ENCODE assay signal across 19 mouse cellular contexts in the genomic region with DNA sequence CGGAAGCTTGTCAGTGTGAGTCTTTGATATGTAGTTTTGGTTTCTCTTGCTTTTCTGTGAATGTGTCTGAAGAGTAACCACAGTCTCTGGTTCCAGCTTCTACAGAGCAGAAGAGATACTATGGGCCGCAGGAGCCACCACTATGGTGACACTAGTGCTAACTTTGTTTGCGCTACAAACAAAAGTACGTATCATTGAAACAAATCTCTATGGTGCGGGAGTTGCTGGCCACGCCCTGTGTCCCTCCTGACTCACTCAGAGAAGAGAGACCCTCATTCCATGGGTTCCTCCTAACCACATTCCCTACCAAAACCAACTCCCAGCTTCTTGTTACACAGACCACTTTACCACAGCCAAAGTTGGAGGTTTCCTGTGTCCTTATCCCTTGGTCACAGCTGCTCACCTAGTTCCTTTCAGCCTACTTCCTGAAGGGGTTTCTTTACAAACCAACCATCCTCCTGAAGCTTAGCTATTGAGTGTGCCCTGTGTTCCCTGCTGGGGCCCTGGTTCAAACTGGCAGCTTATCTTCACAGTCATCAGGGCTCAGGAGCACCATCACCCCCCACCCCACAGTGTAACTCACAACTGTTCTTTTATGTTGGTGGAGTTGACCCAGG. TPM values are rescaled to one million over a fixed set of nuclear protein-coding genes. Genes with fewer than 3 reads are reported as not detected.
DNase-seq lines count a peak whose midpoint lies in the region; ATAC-seq and TF ChIP-seq lines count a peak whose summit lies in the region.
"Had no signal": no experiment of that assay in that cellular context is flagged by ENCODE, and none has a peak within 500 bp of the region (broad histone marks: within the 10 kb centered on the region; RNA-seq: fewer than 3 reads in every experiment).

No protein-coding gene starts in this region.

- ATAC-seq in hematopoietic stem cell, adult 5-6 weeks (replicated peaks in 1 of 2; ENCODE audit: insufficient read depth in 1 of 2, low FRiP score in 2 of 2, low TSS enrichment in 1 of 2, low read depth in 1 of 2, poor library complexity in 2 of 2, severe bottlenecking in 2 of 2) = peak; percentile 91 to 96
- peak; percentile 79 for ATAC-seq in megakaryocyte progenitor cell, adult 5-6 weeks (replicated peaks; ENCODE audit: poor library complexity)
- ATAC-seq in lung, postnatal 0 days = no peak
- no peak for ATAC-seq in stomach, postnatal 0 days (ENCODE audit: low FRiP score, low TSS enrichment)

- DNase-seq in CD4-positive helper T cell, adult 2 months (ENCODE audit: low read depth, low spot score) = peak; percentile 61
- peak; percentile 5 to 13 for DNase-seq in CD8-positive naive resting alpha-beta T cell, adult 2 months (ENCODE audit: low read depth in 2 of 2, low spot score in 2 of 2)
- DNase-seq in right cerebral cortex, postnatal 10 days (ENCODE audit: low spot score in 2 of 2) = no peak
- DNase-seq in lung, postnatal 0 days (ENCODE audit: low spot score) = no peak
- no peak for DNase-seq in stomach, postnatal 0 days (ENCODE audit: low spot score)
- DNase-seq: cerebellum, adult 9-11 months; gastrocnemius, adult 2 months; kidney, adult 18-20 months; lung, adult 18-20 months had no signal

- H3K4me2 ChIP-seq in lung, postnatal 0 days (replicated peaks; ENCODE audit: low read depth, low read length) = no peak overlapping the region
- H3K4me2 ChIP-seq in stomach, postnatal 0 days (replicated peaks; ENCODE audit: low read depth) = no peak overlapping the region
- H3K4me2 ChIP-seq: embryonic facial prominence, embryonic 13.5 days; midbrain, embryonic 12.5 days had no signal

- H3K36me3 ChIP-seq in lung, postnatal 0 days (ENCODE audit: insufficient read depth, low read length) = no peaks in the 10 kb centered on the region
- H3K36me3 ChIP-seq in stomach, postnatal 0 days (ENCODE audit: control insufficient read depth, insufficient read depth, low read length) = no peaks in the 10 kb centered on the region
- H3K36me3 ChIP-seq: embryonic facial prominence, embryonic 13.5 days; hindbrain, embryonic 10.5 days; midbrain, embryonic 12.5 days had no signal

- no peak for TF ChIP-seq EP300 in lung, postnatal 0 days (IDR thresholded peaks at IDR 0.05)
- no peak for TF ChIP-seq EP300 in stomach, postnatal 0 days (optimal IDR thresholded peaks at IDR 0.05)

- H3K9ac ChIP-seq in lung, postnatal 0 days (replicated peaks; ENCODE audit: low read depth) = no peak overlapping the region
- H3K9ac ChIP-seq in stomach, postnatal 0 days (ENCODE audit: low read length) = no peak overlapping the region
- H3K9ac ChIP-seq: embryonic facial prominence, embryonic 13.5 days; midbrain, embryonic 12.5 days had no signal

- H3K27me3 ChIP-seq in lung, postnatal 0 days (replicated peaks; ENCODE audit: insufficient read depth, low read length) = no peaks in the 10 kb centered on the region
- no peaks in the 10 kb centered on the region for H3K27me3 ChIP-seq in stomach, postnatal 0 days (ENCODE audit: control insufficient read depth, insufficient read depth, low read length)
- H3K27me3 ChIP-seq: embryonic facial prominence, embryonic 13.5 days; midbrain, embryonic 12.5 days had no signal

- no peaks in the 10 kb centered on the region for H3K4me1 ChIP-seq in lung, postnatal 0 days (ENCODE audit: insufficient read depth, low read depth, low read length)
- no peaks in the 10 kb centered on the region for H3K4me1 ChIP-seq in stomach, postnatal 0 days (replicated peaks; ENCODE audit: control insufficient read depth, insufficient read depth)
- H3K4me1 ChIP-seq: hindbrain, embryonic 10.5 days; midbrain, embryonic 12.5 days had no signal

- no peak overlapping the region for H3K27ac ChIP-seq in lung, postnatal 0 days (ENCODE audit: low read length)
- no peak overlapping the region for H3K27ac ChIP-seq in stomach, postnatal 0 days (replicated peaks)
- H3K27ac ChIP-seq: embryonic facial prominence, embryonic 13.5 days; gastrocnemius, adult 2 months; hindbrain, embryonic 10.5 days; midbrain, embryonic 12.5 days had no signal

- H3K4me3 ChIP-seq in lung, postnatal 0 days (ENCODE audit: low read depth, low read length) = no peak overlapping the region
- H3K4me3 ChIP-seq in stomach, postnatal 0 days (ENCODE audit: low read depth, low read length) = no peak overlapping the region
- H3K4me3 ChIP-seq: embryonic facial prominence, embryonic 13.5 days; gastrocnemius, adult 2 months; hindbrain, embryonic 10.5 days; midbrain, embryonic 12.5 days had no signal

- TF ChIP-seq CTCF in lung, postnatal 0 days (IDR thresholded peaks at IDR 0.05) = no peak
- TF ChIP-seq CTCF in stomach, postnatal 0 days (IDR thresholded peaks at IDR 0.05; ENCODE audit: low read depth) = no peak

- no peaks in the 10 kb centered on the region for H3K9me3 ChIP-seq in lung, postnatal 0 days (ENCODE audit: low read length)
- H3K9me3 ChIP-seq in stomach, postnatal 0 days (ENCODE audit: control insufficient read depth, low read length) = no peaks in the 10 kb centered on the region
- H3K9me3 ChIP-seq: embryonic facial prominence, embryonic 13.5 days; hindbrain, embryonic 10.5 days; midbrain, embryonic 12.5 days had no signal

- WGBS in lung, postnatal 0 days = 80% methylated on average over 6 of the region's 6 CpGs
- 78% methylated on average over 6 of the region's 6 CpGs for WGBS in stomach, postnatal 0 days

RNA-seq across cellular contexts. Expression of a gene that starts 13.1 kb away (rescaled TPM):
- 216 and 315 TPM in 2 replicates for total RNA-seq in hematopoietic stem cell, adult 5-6 weeks (2017)
- 112 and 131 TPM in 2 replicates for total RNA-seq in megakaryocyte progenitor cell, adult 5-6 weeks (2015)
- 179 and 200 TPM in 2 replicates for total RNA-seq in megakaryocyte progenitor cell, adult 5-6 weeks (2017)
- 63.3 and 63.5 TPM in 2 replicates for polyA plus RNA-seq in lung, postnatal 0 days (2015; fragmentation: Nextera tagmentation; extraction: Ambion mirVana)
- polyA plus RNA-seq in stomach, postnatal 0 days (2015; fragmentation: Nextera tagmentation; extraction: Ambion mirVana) = 40.4 and 40.6 TPM in 2 replicates

RNA-seq across cellular contexts. Expression of a gene that starts 19.1 kb away (rescaled TPM):
- total RNA-seq in hematopoietic stem cell, adult 5-6 weeks (2017) = not detected in 2 replicates
- total RNA-seq in megakaryocyte progenitor cell, adult 5-6 weeks (2015) = not detected in 2 replicates
- 0.68 TPM in 1 of 2 replicates, not detected in the other for total RNA-seq in megakaryocyte progenitor cell, adult 5-6 weeks (2017)
- polyA plus RNA-seq in lung, postnatal 0 days (2015; fragmentation: Nextera tagmentation; extraction: Ambion mirVana) = not detected in 2 replicates
- polyA plus RNA-seq in stomach, postnatal 0 days (2015; fragmentation: Nextera tagmentation; extraction: Ambion mirVana) = not detected in 2 replicates
- total RNA-seq: gastrocnemius, adult 2 months; heart, adult 8-10 months; left cerebral cortex, postnatal 10 days had no signal
- polyA plus RNA-seq: embryonic facial prominence, embryonic 13.5 days; forebrain, embryonic 11.5 days; hindbrain, embryonic 10.5 days; large intestine, adult 2 months; small intestine, adult 2 months had no signal

Comparison
In these comparisons a context has a peak if more than half of its experiments do, and no peak if none do; other contexts are left out.
1. DNase-seq: peak in CD4-positive helper T cell, adult 2 months (single experiment) and CD8-positive naive resting alpha-beta T cell, adult 2 months (2 of 2); none in right cerebral cortex, postnatal 10 days (0 of 2), lung, postnatal 0 days (single experiment) and stomach, postnatal 0 days (single experiment).
2. ATAC-seq: peak in hematopoietic stem cell, adult 5-6 weeks (2 of 2) and megakaryocyte progenitor cell, adult 5-6 weeks (single experiment); none in lung, postnatal 0 days (single experiment) and stomach, postnatal 0 days (single experiment).